Mouse (Mus musculus): ENCODE measurements at regions not wholly inside any gene's neighbourhood (a gene's known extent, or its start where the extent isn't known, plus 50 kb on each side); places are given as distances from the start of the nearest gene placed in this dataset.

- Histone ChIP-seq H3K9me3 (ENCODE audit: low read length) (no peaks in the 10 kb centered on the region), H3K9ac (replicated peaks; ENCODE audit: low read length, poor library complexity, severe bottlenecking) (no peak overlapping the region), H3K4me3 (ENCODE audit: low read depth, low read length) (no peak overlapping the region), H3K27ac (ENCODE audit: low read depth, low read length) (no peak overlapping the region), H3K27me3 (ENCODE audit: insufficient read depth, low read length) (no peaks in the 10 kb centered on the region), H3K36me3 (ENCODE audit: insufficient read depth, low read length) (no peaks in the 10 kb centered on the region), H3K4me2 (ENCODE audit: low read depth, low read length, poor library complexity, severe bottlenecking) (no peak overlapping the region), H3K4me1 (ENCODE audit: insufficient read depth, low read length) (no peaks in the 10 kb centered on the region)
- no peak for DNase-seq (ENCODE audit: low spot score)
- ATAC-seq (ENCODE audit: low FRiP score): no peak
- WGBS: 72% methylated on average over 4 of the region's 4 CpGs
- no peak for TF ChIP-seq CTCF (IDR thresholded peaks at IDR 0.05)
These were observed 404.7 kb upstream of the Slitrk5 start for GRCm38 (mm10) chr14:111270239-111270638.

- H3K36me3 ChIP-seq (ENCODE audit: insufficient read depth, low read length): no peaks in the 10 kb centered on the region
- H3K9ac ChIP-seq (replicated peaks; ENCODE audit: low read length, poor library complexity, severe bottlenecking): no peak overlapping the region
- H3K27ac ChIP-seq (ENCODE audit: low read depth, low read length): no peak overlapping the region
- no peaks in the 10 kb centered on the region for H3K4me1 ChIP-seq (ENCODE audit: insufficient read depth, low read length)
- ATAC-seq (ENCODE audit: low FRiP score) (no peak), DNase-seq (ENCODE audit: low spot score) (no peak)
- no peak overlapping the region for H3K4me3 ChIP-seq (ENCODE audit: low read depth, low read length)
- TF ChIP-seq CTCF (IDR thresholded peaks at IDR 0.05): no peak
- no peaks in the 10 kb centered on the region for H3K27me3 ChIP-seq (ENCODE audit: insufficient read depth, low read length)
- 92% methylated on average over 1 of the region's 1 CpGs for WGBS
- H3K9me3 ChIP-seq (ENCODE audit: low read length): no peaks in the 10 kb centered on the region
- H3K4me2 ChIP-seq (ENCODE audit: low read depth, low read length, poor library complexity, severe bottlenecking): no peak overlapping the region
These were observed 393.5 kb upstream of the Slitrk5 start for GRCm38 (mm10) chr14:111281354-111281753.

- H3K27me3 ChIP-seq (ENCODE audit: insufficient read depth, low read length): no peaks in the 10 kb centered on the region
- 46% methylated on average over 10 of the region's 10 CpGs for WGBS
- no peaks in the 10 kb centered on the region for H3K36me3 ChIP-seq (ENCODE audit: insufficient read depth, low read length)
- no peak overlapping the region for H3K4me3 ChIP-seq (ENCODE audit: low read depth, low read length)
- no peak overlapping the region for H3K9ac ChIP-seq (replicated peaks; ENCODE audit: low read length, poor library complexity, severe bottlenecking)
- H3K4me2 ChIP-seq (ENCODE audit: low read depth, low read length, poor library complexity, severe bottlenecking): no peak overlapping the region
- DNase-seq (ENCODE audit: low spot score) (peak; percentile 58), ATAC-seq (ENCODE audit: low FRiP score) (peak; percentile 60)
- H3K27ac ChIP-seq (ENCODE audit: low read depth, low read length): no peak overlapping the region
- no peaks in the 10 kb centered on the region for H3K4me1 ChIP-seq (ENCODE audit: insufficient read depth, low read length)
- TF ChIP-seq CTCF (IDR thresholded peaks at IDR 0.05): no peak
- H3K9me3 ChIP-seq (ENCODE audit: low read length): no peaks in the 10 kb centered on the region
These were observed 391.0 kb upstream of the Slitrk5 start for GRCm38 (mm10) chr14:111283681-111284461.

GRCm38 (mm10) chr14:111285981-111286380 lies 388.9 kb upstream of the Slitrk5 start:
- DNase-seq (ENCODE audit: low spot score) (peak; percentile 39), ATAC-seq (ENCODE audit: low FRiP score) (no peak)
- no peak for TF ChIP-seq CTCF (IDR thresholded peaks at IDR 0.05)
- WGBS: 51% methylated on average over 1 of the region's 1 CpGs
- H3K4me1 ChIP-seq (ENCODE audit: insufficient read depth, low read length): no peaks in the 10 kb centered on the region
- H3K4me3 ChIP-seq (ENCODE audit: low read depth, low read length): no peak overlapping the region
- no peaks in the 10 kb centered on the region for H3K27me3 ChIP-seq (ENCODE audit: insufficient read depth, low read length)
- no peak overlapping the region for H3K27ac ChIP-seq (ENCODE audit: low read depth, low read length)
- H3K9ac ChIP-seq (replicated peaks; ENCODE audit: low read length, poor library complexity, severe bottlenecking): no peak overlapping the region
- H3K36me3 ChIP-seq (ENCODE audit: insufficient read depth, low read length): no peaks in the 10 kb centered on the region
- no peak overlapping the region for H3K4me2 ChIP-seq (ENCODE audit: low read depth, low read length, poor library complexity, severe bottlenecking)
- no peaks in the 10 kb centered on the region for H3K9me3 ChIP-seq (ENCODE audit: low read length)

- no peaks in the 10 kb centered on the region for H3K36me3 ChIP-seq (ENCODE audit: insufficient read depth, low read length)
- H3K9me3 ChIP-seq (ENCODE audit: low read length): no peaks in the 10 kb centered on the region
- no peaks in the 10 kb centered on the region for H3K4me1 ChIP-seq (ENCODE audit: insufficient read depth, low read length)
- WGBS: 89% methylated on average over 3 of the region's 3 CpGs
- H3K27me3 ChIP-seq (ENCODE audit: insufficient read depth, low read length): no peaks in the 10 kb centered on the region
- ATAC-seq (ENCODE audit: low FRiP score) (no peak), DNase-seq (ENCODE audit: low spot score) (peak; percentile 52)
- H3K9ac ChIP-seq (replicated peaks; ENCODE audit: low read length, poor library complexity, severe bottlenecking): no peak overlapping the region
- H3K27ac ChIP-seq (ENCODE audit: low read depth, low read length): no peak overlapping the region
- no peak for TF ChIP-seq CTCF (IDR thresholded peaks at IDR 0.05)
- no peak overlapping the region for H3K4me2 ChIP-seq (ENCODE audit: low read depth, low read length, poor library complexity, severe bottlenecking)
- H3K4me3 ChIP-seq (ENCODE audit: low read depth, low read length): no peak overlapping the region
These were observed 379.4 kb upstream of the Slitrk5 start for GRCm38 (mm10) chr14:111295521-111295920.

- TF ChIP-seq CTCF (IDR thresholded peaks at IDR 0.05): no peak
- no peak overlapping the region for H3K4me2 ChIP-seq (ENCODE audit: low read depth, low read length, poor library complexity, severe bottlenecking)
- H3K9me3 ChIP-seq (ENCODE audit: low read length): no peaks in the 10 kb centered on the region
- H3K36me3 ChIP-seq (ENCODE audit: insufficient read depth, low read length): no peaks in the 10 kb centered on the region
- H3K4me1 ChIP-seq (ENCODE audit: insufficient read depth, low read length): no peaks in the 10 kb centered on the region
- H3K4me3 ChIP-seq (ENCODE audit: low read depth, low read length): no peak overlapping the region
- no peak overlapping the region for H3K27ac ChIP-seq (ENCODE audit: low read depth, low read length)
- H3K9ac ChIP-seq (replicated peaks; ENCODE audit: low read length, poor library complexity, severe bottlenecking): no peak overlapping the region
- no peaks in the 10 kb centered on the region for H3K27me3 ChIP-seq (ENCODE audit: insufficient read depth, low read length)
- ATAC-seq (ENCODE audit: low FRiP score) (no peak), DNase-seq (ENCODE audit: low spot score) (no peak)
These were observed 377.1 kb upstream of the Slitrk5 start for GRCm38 (mm10) chr14:111297796-111298195.

Data from midbrain, postnatal 0 days (tissue).